Mouse (Mus musculus): ENCODE measurements around the gene Dgka. TPM values are rescaled to one million over a fixed set of nuclear protein-coding genes. Genes with fewer than 3 reads are reported as not detected.

Gene Dgka
- polyA plus RNA-seq, 1 experiment from 2014 or later, result 2.9 TPM

GRCm38 (mm10) chr10:128746972-128747645 is 2.5 kb upstream of the Dgka start:
- peak overlapping the region; percentile 73 for H3K9ac ChIP-seq (replicated peaks)
- TF ChIP-seq EP300 (IDR thresholded peaks at IDR 0.05; ENCODE audit: low read depth), result no peak
- TF ChIP-seq CTCF (IDR thresholded peaks at IDR 0.05; ENCODE audit: low read depth), result no peak
- H3K4me2 ChIP-seq (ENCODE audit: low read depth, low read length), result peak overlapping the region; percentile 79
- H3K4me1 ChIP-seq (ENCODE audit: insufficient read depth), result peaks cover 31% of the 10 kb centered on the region
- no peak for ATAC-seq
- H3K27ac ChIP-seq (ENCODE audit: low read depth), result peak overlapping the region; percentile 91
- H3K4me3 ChIP-seq (ENCODE audit: low read depth, low read length), result peak overlapping the region; percentile 78
- no peaks in the 10 kb centered on the region for H3K36me3 ChIP-seq (replicated peaks; ENCODE audit: insufficient read depth, low read length)
- H3K9me3 ChIP-seq (ENCODE audit: low read length), result no peaks in the 10 kb centered on the region
- H3K27me3 ChIP-seq (ENCODE audit: insufficient read depth, low read length), result peaks cover 6% of the 10 kb centered on the region; the same call in 1 of the 2 replicates
- WGBS (ENCODE audit: insufficient replicate concordance), result 30% methylated on average over 9 of the region's 9 CpGs
- no peak for DNase-seq

GRCm38 (mm10) chr10:128745946-128746613 is 1.4 kb upstream of the Dgka start:
- Histone ChIP-seq H3K4me1 (ENCODE audit: insufficient read depth) (peaks cover 31% of the 10 kb centered on the region), H3K9me3 (ENCODE audit: low read length) (no peaks in the 10 kb centered on the region), H3K27me3 (ENCODE audit: insufficient read depth, low read length) (peaks cover 6% of the 10 kb centered on the region; the same call in 1 of the 2 replicates), H3K4me2 (ENCODE audit: low read depth, low read length) (no peak overlapping the region), H3K4me3 (ENCODE audit: low read depth, low read length) (no peak overlapping the region), H3K27ac (ENCODE audit: low read depth) (peak overlapping the region; percentile 91), H3K9ac (replicated peaks) (no peak overlapping the region), H3K36me3 (replicated peaks; ENCODE audit: insufficient read depth, low read length) (no peaks in the 10 kb centered on the region)
- ATAC-seq, result no peak
- 73% methylated on average over 10 of the region's 10 CpGs for WGBS (ENCODE audit: insufficient replicate concordance)
- DNase-seq, result peak; percentile 39
- TF ChIP-seq CTCF (IDR thresholded peaks at IDR 0.05; ENCODE audit: low read depth), result no peak
- TF ChIP-seq EP300 (IDR thresholded peaks at IDR 0.05; ENCODE audit: low read depth), result no peak

- Histone ChIP-seq H3K27ac (ENCODE audit: low read depth) (peak overlapping the region; percentile 68), H3K4me2 (ENCODE audit: low read depth, low read length) (peak overlapping the region; percentile 76), H3K4me1 (ENCODE audit: insufficient read depth) (peaks cover 28% of the 10 kb centered on the region), H3K9me3 (ENCODE audit: low read length) (no peaks in the 10 kb centered on the region), H3K9ac (replicated peaks) (peak overlapping the region; percentile 71), H3K27me3 (ENCODE audit: insufficient read depth, low read length) (peaks cover 6% of the 10 kb centered on the region; the same call in 1 of the 2 replicates), H3K4me3 (ENCODE audit: low read depth, low read length) (peak overlapping the region; percentile 60), H3K36me3 (replicated peaks; ENCODE audit: insufficient read depth, low read length) (no peaks in the 10 kb centered on the region)
- no peak for DNase-seq
- WGBS (ENCODE audit: insufficient replicate concordance), result 32% methylated on average over 8 of the region's 8 CpGs
- no peak for ATAC-seq
- TF ChIP-seq EP300 (IDR thresholded peaks at IDR 0.05; ENCODE audit: low read depth) (no peak), CTCF (IDR thresholded peaks at IDR 0.05; ENCODE audit: low read depth) (no peak)
Measured at GRCm38 (mm10) chr10:128744211-128744610, 444 bp downstream of the Dgka start.

- no peak for TF ChIP-seq EP300 (IDR thresholded peaks at IDR 0.05; ENCODE audit: low read depth)
- TF ChIP-seq CTCF (IDR thresholded peaks at IDR 0.05; ENCODE audit: low read depth), result no peak
- DNase-seq (peak; percentile 64), ATAC-seq (peak; percentile 12; the same call in 1 of the 2 replicates)
- under 1% methylated on average over 35 of the region's 37 CpGs for WGBS (ENCODE audit: insufficient replicate concordance)
- peaks cover 6% of the 10 kb centered on the region; the same call in 1 of the 2 replicates for H3K27me3 ChIP-seq (ENCODE audit: insufficient read depth, low read length)
- H3K4me3 ChIP-seq (ENCODE audit: low read depth, low read length), result peak overlapping the region; percentile 60
- no peaks in the 10 kb centered on the region for H3K36me3 ChIP-seq (replicated peaks; ENCODE audit: insufficient read depth, low read length)
- H3K9ac ChIP-seq (replicated peaks), result peak overlapping the region; percentile 71
- peak overlapping the region; percentile 68 for H3K27ac ChIP-seq (ENCODE audit: low read depth)
- peak overlapping the region; percentile 76 for H3K4me2 ChIP-seq (ENCODE audit: low read depth, low read length)
- H3K4me1 ChIP-seq (ENCODE audit: insufficient read depth), result peaks cover 24% of the 10 kb centered on the region
- H3K9me3 ChIP-seq (ENCODE audit: low read length), result no peaks in the 10 kb centered on the region
Measured at GRCm38 (mm10) chr10:128743791-128744191, 864 bp downstream of the Dgka start.

GRCm38 (mm10) chr10:128743235-128743634 is 1.4 kb downstream of the Dgka start:
- 3% methylated on average over 7 of the region's 7 CpGs for WGBS (ENCODE audit: insufficient replicate concordance)
- H3K9ac ChIP-seq (replicated peaks), result peak overlapping the region; percentile 71
- no peak for ATAC-seq
- peaks cover 6% of the 10 kb centered on the region; the same call in 1 of the 2 replicates for H3K27me3 ChIP-seq (ENCODE audit: insufficient read depth, low read length)
- TF ChIP-seq EP300 (IDR thresholded peaks at IDR 0.05; ENCODE audit: low read depth) (no peak), CTCF (IDR thresholded peaks at IDR 0.05; ENCODE audit: low read depth) (no peak)
- H3K9me3 ChIP-seq (ENCODE audit: low read length), result no peaks in the 10 kb centered on the region
- H3K27ac ChIP-seq (ENCODE audit: low read depth), result peak overlapping the region; percentile 68; the same call in 1 of the 2 replicates
- H3K4me2 ChIP-seq (ENCODE audit: low read depth, low read length), result peak overlapping the region; percentile 76
- H3K4me3 ChIP-seq (ENCODE audit: low read depth, low read length), result peak overlapping the region; percentile 60
- no peak for DNase-seq
- peaks cover 24% of the 10 kb centered on the region for H3K4me1 ChIP-seq (ENCODE audit: insufficient read depth)
- no peaks in the 10 kb centered on the region for H3K36me3 ChIP-seq (replicated peaks; ENCODE audit: insufficient read depth, low read length)

GRCm38 (mm10) chr10:128742616-128743015 is 2.0 kb downstream of the Dgka start:
- DNase-seq, result no peak
- TF ChIP-seq EP300 (IDR thresholded peaks at IDR 0.05; ENCODE audit: low read depth) (no peak), CTCF (IDR thresholded peaks at IDR 0.05; ENCODE audit: low read depth) (no peak)
- peaks cover 6% of the 10 kb centered on the region; the same call in 1 of the 2 replicates for H3K27me3 ChIP-seq (ENCODE audit: insufficient read depth, low read length)
- peaks cover 24% of the 10 kb centered on the region for H3K4me1 ChIP-seq (ENCODE audit: insufficient read depth)
- 37% methylated on average over 4 of the region's 4 CpGs for WGBS (ENCODE audit: insufficient replicate concordance)
- ATAC-seq, result no peak
- peak overlapping the region; percentile 60 for H3K4me3 ChIP-seq (ENCODE audit: low read depth, low read length)
- H3K9ac ChIP-seq (replicated peaks), result no peak overlapping the region
- no peak overlapping the region for H3K27ac ChIP-seq (ENCODE audit: low read depth)
- no peaks in the 10 kb centered on the region for H3K36me3 ChIP-seq (replicated peaks; ENCODE audit: insufficient read depth, low read length)
- no peaks in the 10 kb centered on the region for H3K9me3 ChIP-seq (ENCODE audit: low read length)
- H3K4me2 ChIP-seq (ENCODE audit: low read depth, low read length), result peak overlapping the region; percentile 76

Data from liver, postnatal 0 days (tissue).